Mouse (Mus musculus): ENCODE data around the gene Cops6. TPM values are rescaled to one million over a fixed set of nuclear protein-coding genes. Genes with fewer than 3 reads are reported as not detected.

Cops6 gene
- 249 and 270 TPM in 2 replicates for polyA plus RNA-seq (2014; fragmentation: Nextera tagmentation; extraction: Ambion mirVana)

- H3K9me3 ChIP-seq (replicated peaks; ENCODE audit: control insufficient read depth, low read length) = no peaks in the 10 kb centered on the region
- 1% methylated on average over 42 of the region's 42 CpGs for WGBS
- peak; percentile 97 for ATAC-seq
- H3K36me3 ChIP-seq (ENCODE audit: control insufficient read depth, insufficient read depth, low read length) = peaks cover 41% of the 10 kb centered on the region
- DNase-seq (ENCODE audit: low spot score) = peak; percentile 97
- peak within 1 kb of the TSS; percentile 72 for H3K4me3 ChIP-seq (ENCODE audit: low read depth, low read length)
- peaks cover 7% of the 10 kb centered on the region for H3K4me1 ChIP-seq (ENCODE audit: control insufficient read depth, insufficient read depth, low read length)
- H3K9ac ChIP-seq (ENCODE audit: low read length) = peak within 1 kb of the TSS; percentile 79
- peak within 1 kb of the TSS; percentile 50 for H3K4me2 ChIP-seq (ENCODE audit: low read length)
- H3K27ac ChIP-seq (ENCODE audit: low read depth, low read length) = peak within 1 kb of the TSS; percentile 61
- no peaks in the 10 kb centered on the region for H3K27me3 ChIP-seq (replicated peaks; ENCODE audit: control insufficient read depth, insufficient read depth, low read length)
Observed at GRCm38 (mm10) chr5:138160842-138161665, at the start of gene Cops6. Gene Cops6 (plus strand): TSS chr5:138161071.

DNA sequence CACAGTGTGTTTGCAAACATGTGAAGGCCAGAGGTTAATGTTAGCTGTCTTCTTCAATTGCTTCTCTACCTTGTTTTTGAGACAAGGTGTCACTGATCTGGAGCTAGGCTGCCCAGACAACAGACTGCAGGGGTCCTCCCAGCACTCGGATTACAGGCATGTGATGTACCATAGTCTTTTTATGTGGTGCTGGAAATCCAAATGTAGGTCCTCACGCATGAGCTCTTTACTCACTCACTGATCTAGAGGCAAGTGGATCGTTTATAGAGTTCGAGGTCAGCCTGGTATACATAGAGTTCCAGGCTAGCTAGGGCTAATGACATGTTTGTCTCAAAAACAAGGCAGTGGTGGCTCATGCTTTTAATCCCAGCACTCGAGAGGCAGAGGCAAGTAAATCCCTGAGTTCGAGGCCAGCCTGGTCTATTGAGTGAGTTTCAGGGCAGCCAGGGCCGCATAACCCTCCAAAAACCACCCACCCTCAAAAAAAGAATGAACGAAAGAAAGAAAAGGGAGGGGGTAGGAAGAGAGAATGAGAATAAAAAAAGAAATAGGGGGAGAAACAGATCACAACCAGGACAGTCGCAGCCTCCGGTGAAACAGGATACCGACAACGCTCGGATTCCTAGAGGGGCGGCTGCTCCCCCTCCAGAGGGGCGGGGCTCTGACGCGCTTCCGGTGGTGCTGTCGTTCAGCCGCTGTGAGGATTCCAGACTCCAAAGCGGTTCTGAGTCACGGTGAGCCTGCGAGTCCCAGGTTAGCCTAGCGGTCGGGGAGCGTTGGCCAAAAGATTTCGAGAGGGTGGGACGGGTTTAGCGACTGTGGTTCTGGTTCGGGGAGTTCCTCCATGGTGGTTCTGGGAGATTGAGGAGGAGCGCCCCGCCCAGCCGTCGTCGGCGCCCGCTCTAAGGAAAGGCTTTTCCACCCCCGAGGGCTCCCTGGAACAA is 44.3 kb upstream of the Cops6 start, which contains the start of gene Zscan21:
Gene Zscan21, plus strand, starts transcription at position 649 of the 944 bp plus-strand sequence.
- Histone ChIP-seq H3K36me3 (ENCODE audit: control insufficient read depth, insufficient read depth, low read length) (peaks cover 15% of the 10 kb centered on the region), H3K4me3 (ENCODE audit: low read depth, low read length) (peak within 1 kb of the TSS; percentile 61), H3K27me3 (replicated peaks; ENCODE audit: control insufficient read depth, insufficient read depth, low read length) (no peaks in the 10 kb centered on the region), H3K4me1 (ENCODE audit: control insufficient read depth, insufficient read depth, low read length) (peaks cover 9% of the 10 kb centered on the region), H3K9me3 (replicated peaks; ENCODE audit: control insufficient read depth, low read length) (no peaks in the 10 kb centered on the region), H3K9ac (ENCODE audit: low read length) (peak within 1 kb of the TSS; percentile 80), H3K4me2 (ENCODE audit: low read length) (peak within 1 kb of the TSS; percentile 66), H3K27ac (ENCODE audit: low read depth, low read length) (peak within 1 kb of the TSS; percentile 91)
- ATAC-seq (peak; percentile 98), DNase-seq (ENCODE audit: low spot score) (peak; percentile 96)
- WGBS = 6% methylated on average over 38 of the region's 38 CpGs

DNA sequence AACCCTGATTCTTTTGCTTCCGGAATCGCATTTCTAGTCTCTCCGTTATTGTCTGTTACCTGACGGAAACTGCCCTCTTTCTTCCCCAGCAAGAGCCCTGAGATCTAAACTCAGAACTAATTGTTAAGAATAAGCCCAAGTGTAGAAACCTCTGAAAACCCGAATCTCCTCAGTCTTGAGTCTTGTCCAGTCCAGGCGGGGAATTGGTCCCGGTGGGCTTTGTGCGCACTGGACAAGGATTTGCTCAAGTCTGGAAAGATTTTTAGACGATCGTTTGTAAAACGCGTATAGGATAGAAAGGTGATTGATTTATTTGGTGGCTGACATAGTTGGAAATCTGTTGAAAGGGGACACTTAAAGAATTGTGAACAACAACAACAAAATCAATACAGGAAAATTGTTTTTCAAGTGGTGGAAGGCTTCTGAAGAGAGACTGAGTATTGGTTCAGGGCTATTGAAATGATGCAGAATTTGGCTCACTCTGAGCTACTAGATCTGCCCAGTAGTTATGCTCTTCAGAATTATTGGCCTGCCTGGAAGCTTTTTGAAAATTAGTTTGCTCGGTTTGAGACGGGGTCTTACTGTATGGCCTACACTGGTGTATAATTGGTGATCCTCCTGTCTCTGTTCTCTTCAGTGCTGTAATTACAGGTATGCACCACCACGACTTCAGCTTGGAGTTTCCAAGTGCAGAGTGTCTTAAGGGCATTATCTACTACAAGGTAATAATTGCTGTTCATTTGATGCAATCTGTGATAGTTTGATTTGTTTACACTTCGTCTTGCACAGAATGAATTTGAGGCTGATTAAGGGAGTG is 43.5 kb upstream of the Cops6 start:
- no peak; the same call in 1 of the 2 replicates for ATAC-seq
- H3K36me3 ChIP-seq (ENCODE audit: control insufficient read depth, insufficient read depth, low read length) = peaks cover 17% of the 10 kb centered on the region
- peak; percentile 11 for DNase-seq (ENCODE audit: low spot score)
- peak overlapping the region; percentile 66 for H3K4me2 ChIP-seq (ENCODE audit: low read length)
- H3K4me1 ChIP-seq (ENCODE audit: control insufficient read depth, insufficient read depth, low read length) = peaks cover 9% of the 10 kb centered on the region
- H3K4me3 ChIP-seq (ENCODE audit: low read depth, low read length) = peak overlapping the region; percentile 61
- 7% methylated on average over 16 of the region's 16 CpGs for WGBS
- no peaks in the 10 kb centered on the region for H3K27me3 ChIP-seq (replicated peaks; ENCODE audit: control insufficient read depth, insufficient read depth, low read length)
- H3K9me3 ChIP-seq (replicated peaks; ENCODE audit: control insufficient read depth, low read length) = no peaks in the 10 kb centered on the region
- peak overlapping the region; percentile 80 for H3K9ac ChIP-seq (ENCODE audit: low read length)
- H3K27ac ChIP-seq (ENCODE audit: low read depth, low read length) = peak overlapping the region; percentile 91

- H3K36me3 ChIP-seq (ENCODE audit: control insufficient read depth, insufficient read depth, low read length) = peaks cover 20% of the 10 kb centered on the region
- 77% methylated on average over 3 of the region's 3 CpGs for WGBS
Observed at GRCm38 (mm10) chr5:138118041-138118440, 42.8 kb upstream of the Cops6 start.

DNA sequence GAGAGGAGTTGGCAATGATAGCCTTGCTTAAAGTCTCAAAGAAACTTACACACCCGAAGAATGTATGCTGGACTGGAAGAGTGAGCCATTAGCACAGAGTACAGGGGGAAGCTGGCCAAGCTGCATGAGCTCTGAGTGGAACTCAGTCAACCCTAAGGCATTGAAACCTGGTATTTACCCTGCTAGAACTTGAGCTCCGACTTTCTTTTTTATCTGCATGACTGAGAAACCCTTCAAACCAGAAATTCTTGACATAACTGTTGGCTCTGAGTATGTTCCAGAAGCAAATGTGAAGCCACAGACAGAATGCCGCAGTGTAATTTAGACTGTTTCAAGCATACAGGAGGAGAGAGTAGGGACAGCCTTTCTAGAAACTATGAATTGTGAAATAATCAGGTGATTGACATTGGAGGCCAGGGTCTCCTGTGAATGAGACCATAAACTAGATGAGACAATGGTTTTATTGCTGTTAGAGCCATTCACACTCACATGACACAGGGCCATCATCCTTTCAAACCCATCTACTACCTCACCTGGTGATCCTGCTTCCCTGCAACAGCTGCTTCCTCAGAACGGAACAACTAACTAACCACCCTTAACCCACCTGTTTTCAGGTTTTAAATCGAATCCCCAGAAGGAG is 28.3 kb upstream of the Cops6 start:
- no peak overlapping the region for H3K4me2 ChIP-seq (ENCODE audit: low read length)
- no peaks in the 10 kb centered on the region for H3K27me3 ChIP-seq (replicated peaks; ENCODE audit: control insufficient read depth, insufficient read depth, low read length)
- no peaks in the 10 kb centered on the region for H3K4me1 ChIP-seq (ENCODE audit: control insufficient read depth, insufficient read depth, low read length)
- H3K9me3 ChIP-seq (replicated peaks; ENCODE audit: control insufficient read depth, low read length) = no peaks in the 10 kb centered on the region
- no peak overlapping the region for H3K4me3 ChIP-seq (ENCODE audit: low read depth, low read length)
- DNase-seq (ENCODE audit: low spot score) (no peak), ATAC-seq (no peak)
- H3K9ac ChIP-seq (ENCODE audit: low read length) = no peak overlapping the region
- 95% methylated on average over 5 of the region's 5 CpGs for WGBS
- no peak overlapping the region for H3K27ac ChIP-seq (ENCODE audit: low read depth, low read length)
- H3K36me3 ChIP-seq (ENCODE audit: control insufficient read depth, insufficient read depth, low read length) = peaks cover 71% of the 10 kb centered on the region

More at GRCm38 (mm10) chr5:138118041-138118440, 42.8 kb upstream of the Cops6 start:
- H3K27me3 ChIP-seq (replicated peaks; ENCODE audit: control insufficient read depth, insufficient read depth, low read length) = no peaks in the 10 kb centered on the region
- H3K4me1 ChIP-seq (ENCODE audit: control insufficient read depth, insufficient read depth, low read length) = peaks cover 9% of the 10 kb centered on the region
- H3K9me3 ChIP-seq (replicated peaks; ENCODE audit: control insufficient read depth, low read length) = no peaks in the 10 kb centered on the region
- H3K27ac ChIP-seq (ENCODE audit: low read depth, low read length) = no peak overlapping the region
- DNase-seq (ENCODE audit: low spot score) (no peak), ATAC-seq (no peak)
- H3K9ac ChIP-seq (ENCODE audit: low read length) = peak overlapping the region; percentile 80
- H3K4me2 ChIP-seq (ENCODE audit: low read length) = peak overlapping the region; percentile 66
- peak overlapping the region; percentile 61 for H3K4me3 ChIP-seq (ENCODE audit: low read depth, low read length)

- Histone ChIP-seq H3K9ac (ENCODE audit: low read length) (no peak overlapping the region), H3K4me1 (ENCODE audit: control insufficient read depth, insufficient read depth, low read length) (no peaks in the 10 kb centered on the region), H3K4me3 (ENCODE audit: low read depth, low read length) (no peak overlapping the region), H3K27me3 (replicated peaks; ENCODE audit: control insufficient read depth, insufficient read depth, low read length) (no peaks in the 10 kb centered on the region), H3K27ac (ENCODE audit: low read depth, low read length) (no peak overlapping the region), H3K4me2 (ENCODE audit: low read length) (no peak overlapping the region), H3K36me3 (ENCODE audit: control insufficient read depth, insufficient read depth, low read length) (peaks cover 45% of the 10 kb centered on the region), H3K9me3 (replicated peaks; ENCODE audit: control insufficient read depth, low read length) (no peaks in the 10 kb centered on the region)
- ATAC-seq (no peak), DNase-seq (ENCODE audit: low spot score) (no peak)
- WGBS = 91% methylated on average over 4 of the region's 4 CpGs
Observed at GRCm38 (mm10) chr5:138137257-138137656, 23.6 kb upstream of the Cops6 start.

DNA sequence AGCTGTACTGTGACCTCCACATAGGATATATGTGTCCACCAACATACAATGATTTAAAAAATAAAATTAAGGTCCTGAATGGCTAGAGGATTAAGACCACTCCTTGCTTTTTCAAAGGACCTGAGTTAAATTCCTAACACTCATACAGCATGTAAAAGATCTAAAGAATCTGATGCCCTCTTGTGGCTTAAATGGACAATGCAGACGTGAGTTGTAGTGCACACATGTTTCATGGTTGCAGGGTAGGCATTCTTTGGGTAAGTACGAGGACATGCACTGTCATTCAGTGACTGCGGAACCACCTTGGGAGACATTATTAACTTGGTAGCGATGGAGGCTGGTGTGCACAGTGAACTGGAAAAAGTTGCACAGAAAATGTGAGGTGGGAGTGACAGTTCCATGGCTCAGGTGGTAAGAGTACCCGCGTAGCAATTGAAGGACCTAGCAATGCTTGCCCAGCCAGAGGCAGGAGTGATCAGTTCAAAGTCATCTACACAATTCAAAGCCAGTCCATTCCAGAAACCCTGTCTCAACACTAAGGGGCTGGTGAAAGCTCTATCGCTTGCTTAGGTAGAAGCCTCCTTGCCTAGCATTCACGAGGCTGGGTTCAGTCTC is 22.8 kb upstream of the Cops6 start:
- no peak overlapping the region for H3K9ac ChIP-seq (ENCODE audit: low read length)
- no peaks in the 10 kb centered on the region for H3K27me3 ChIP-seq (replicated peaks; ENCODE audit: control insufficient read depth, insufficient read depth, low read length)
- H3K9me3 ChIP-seq (replicated peaks; ENCODE audit: control insufficient read depth, low read length) = no peaks in the 10 kb centered on the region
- H3K36me3 ChIP-seq (ENCODE audit: control insufficient read depth, insufficient read depth, low read length) = peaks cover 43% of the 10 kb centered on the region
- no peak overlapping the region for H3K27ac ChIP-seq (ENCODE audit: low read depth, low read length)
- DNase-seq (ENCODE audit: low spot score) (peak; percentile 79), ATAC-seq (peak; percentile 72)
- no peaks in the 10 kb centered on the region for H3K4me1 ChIP-seq (ENCODE audit: control insufficient read depth, insufficient read depth, low read length)
- no peak overlapping the region for H3K4me3 ChIP-seq (ENCODE audit: low read depth, low read length)
- no peak overlapping the region for H3K4me2 ChIP-seq (ENCODE audit: low read length)
- WGBS = 63% methylated on average over 8 of the region's 8 CpGs
